In the genomic region with DNA sequence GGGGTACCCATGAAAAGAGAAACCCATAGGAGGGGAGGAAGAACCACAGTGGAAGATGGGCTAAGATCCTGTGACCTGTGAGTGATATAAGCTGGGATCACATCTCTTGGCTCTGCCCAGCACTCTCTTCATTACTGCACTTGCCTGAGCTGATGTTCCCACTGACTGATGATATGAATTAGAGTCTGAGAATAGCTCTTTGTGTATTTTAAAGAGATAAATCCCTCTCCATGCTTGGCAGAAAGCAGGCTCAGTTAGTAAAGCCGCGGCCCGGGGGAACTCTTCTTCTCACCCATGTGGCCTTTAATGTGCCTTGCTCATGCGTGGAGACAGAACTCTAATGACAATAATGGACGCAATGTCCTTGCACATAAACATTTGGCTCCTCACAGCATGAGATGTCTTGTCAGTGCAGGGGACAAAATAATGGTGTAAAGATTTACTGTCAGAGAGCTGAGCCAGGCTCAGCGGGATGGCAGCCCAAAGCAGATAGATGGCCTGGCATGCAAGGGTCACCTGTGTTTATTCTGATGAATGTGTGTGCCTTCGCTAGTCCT, we compare ENCODE assay signal across 11 mouse cellular contexts.
DNase-seq lines count a peak whose midpoint lies in the region; ATAC-seq and TF ChIP-seq lines count a peak whose summit lies in the region.
"Had no signal": no experiment of that assay in that cellular context is flagged by ENCODE, and none has a peak within 500 bp of the region (broad histone marks: within the 10 kb centered on the region; RNA-seq: fewer than 3 reads in every experiment).

No protein-coding gene starts in this region.

- H3K9me3 ChIP-seq in forebrain, embryonic 14.5 days (replicated peaks; ENCODE audit: control insufficient read depth, low read length) = no peaks in the 10 kb centered on the region
- H3K9me3 ChIP-seq in forebrain, postnatal 0 days (ENCODE audit: low read length) = no peaks in the 10 kb centered on the region
- no peaks in the 10 kb centered on the region for H3K9me3 ChIP-seq in midbrain, embryonic 11.5 days (ENCODE audit: control insufficient read depth, low read length)
- H3K9me3 ChIP-seq: heart, embryonic 10.5 days had no signal

- WGBS in forebrain, embryonic 14.5 days = 56% methylated on average over 7 of the region's 7 CpGs
- 54% methylated on average over 7 of the region's 7 CpGs for WGBS in forebrain, postnatal 0 days
- WGBS in midbrain, embryonic 11.5 days = 55% methylated on average over 7 of the region's 7 CpGs

- no peak overlapping the region for H3K27ac ChIP-seq in forebrain, embryonic 14.5 days (ENCODE audit: low read depth, low read length)
- H3K27ac ChIP-seq in forebrain, postnatal 0 days (ENCODE audit: low read depth, low read length) = no peak overlapping the region
- H3K27ac ChIP-seq in midbrain, embryonic 11.5 days (ENCODE audit: low read depth, low read length) = no peak overlapping the region
- H3K27ac ChIP-seq: heart, embryonic 10.5 days had no signal

- no peak overlapping the region for H3K9ac ChIP-seq in forebrain, embryonic 14.5 days (ENCODE audit: low read length)
- no peak overlapping the region for H3K9ac ChIP-seq in forebrain, postnatal 0 days
- H3K9ac ChIP-seq in midbrain, embryonic 11.5 days (ENCODE audit: low read length) = no peak overlapping the region

- intact Hi-C loops in left cerebral cortex, postnatal 10 days (cut with DNase I) = no loop called here

- peak; percentile 62; the same call in 1 of the 2 replicates for ATAC-seq in forebrain, embryonic 14.5 days
- no peak for ATAC-seq in forebrain, postnatal 0 days
- ATAC-seq in midbrain, embryonic 11.5 days (ENCODE audit: low FRiP score) = peak; percentile 77

- no peaks in the 10 kb centered on the region for H3K27me3 ChIP-seq in forebrain, embryonic 14.5 days (replicated peaks; ENCODE audit: control insufficient read depth, insufficient read depth, low read length)
- H3K27me3 ChIP-seq in forebrain, postnatal 0 days (ENCODE audit: insufficient read depth, low read length) = no peaks in the 10 kb centered on the region
- no peaks in the 10 kb centered on the region for H3K27me3 ChIP-seq in midbrain, embryonic 11.5 days (ENCODE audit: control insufficient read depth, insufficient read depth, low read length)

- no peak for TF ChIP-seq CTCF in forebrain, postnatal 0 days (IDR thresholded peaks at IDR 0.05; ENCODE audit: low read depth)

- peak; percentile 38 for DNase-seq in forebrain, embryonic 14.5 days (ENCODE audit: low spot score)
- DNase-seq in forebrain, postnatal 0 days = no peak
- DNase-seq in embryo, embryonic 11.5 days (ENCODE audit: low read depth, low spot score) = peak; percentile 17
- DNase-seq in midbrain, embryonic 11.5 days (ENCODE audit: low spot score, missing footprints) = peak; percentile 86
- peak; percentile 54 for DNase-seq in retina, postnatal 1 day
- no peak for DNase-seq in right cerebral cortex, postnatal 14 days
- DNase-seq in left cerebral cortex, postnatal 10 days (ENCODE audit: extremely low spot score in 1 of 2, low spot score in 2 of 2) = no peak
- DNase-seq in right cerebral cortex, postnatal 4 days = no peak
- DNase-seq: lung, postnatal 4 days; thymus, postnatal 14 days had no signal

- H3K4me1 ChIP-seq in forebrain, embryonic 14.5 days (ENCODE audit: control insufficient read depth, insufficient read depth, low read length) = no peaks in the 10 kb centered on the region; the same call in 1 of the 2 replicates
- H3K4me1 ChIP-seq in forebrain, postnatal 0 days (ENCODE audit: insufficient read depth) = no peaks in the 10 kb centered on the region
- H3K4me1 ChIP-seq in midbrain, embryonic 11.5 days (ENCODE audit: control insufficient read depth, insufficient read depth, low read length) = peaks cover 3% of the 10 kb centered on the region; the same call in 1 of the 2 replicates
- H3K4me1 ChIP-seq: heart, embryonic 10.5 days had no signal

- H3K4me2 ChIP-seq in forebrain, embryonic 14.5 days (ENCODE audit: low read length) = no peak overlapping the region
- no peak overlapping the region for H3K4me2 ChIP-seq in forebrain, postnatal 0 days (ENCODE audit: low read depth)
- no peak overlapping the region for H3K4me2 ChIP-seq in midbrain, embryonic 11.5 days

- H3K4me3 ChIP-seq in forebrain, embryonic 14.5 days (ENCODE audit: low read depth, low read length) = no peak overlapping the region
- H3K4me3 ChIP-seq in forebrain, postnatal 0 days (ENCODE audit: low read depth, low read length) = no peak overlapping the region
- no peak overlapping the region for H3K4me3 ChIP-seq in midbrain, embryonic 11.5 days (ENCODE audit: low read depth, low read length)
- H3K4me3 ChIP-seq: heart, embryonic 10.5 days had no signal

- no peaks in the 10 kb centered on the region for H3K36me3 ChIP-seq in forebrain, embryonic 14.5 days (ENCODE audit: control insufficient read depth, insufficient read depth, low read length)
- no peaks in the 10 kb centered on the region for H3K36me3 ChIP-seq in forebrain, postnatal 0 days (ENCODE audit: insufficient read depth)
- H3K36me3 ChIP-seq in midbrain, embryonic 11.5 days (ENCODE audit: control insufficient read depth, insufficient read depth, low read length) = no peaks in the 10 kb centered on the region
- H3K36me3 ChIP-seq: heart, embryonic 10.5 days had no signal

Comparison
In these comparisons a context has a peak if more than half of its experiments do, and no peak if none do; other contexts are left out.
1. DNase-seq: peak in forebrain, embryonic 14.5 days (single experiment), embryo, embryonic 11.5 days (single experiment), midbrain, embryonic 11.5 days (single experiment) and retina, postnatal 1 day (single experiment); none in forebrain, postnatal 0 days (single experiment), right cerebral cortex, postnatal 14 days (single experiment), left cerebral cortex, postnatal 10 days (0 of 2) and right cerebral cortex, postnatal 4 days (single experiment).